Mouse (Mus musculus) testis, adult 2 months (tissue): ENCODE results near the gene Vegfa.

Experiments used
- CTCF ChIP-seq: fragments of 200-500 bp; IDR thresholded peaks from 2 replicates; pipeline ENCODE4 v1.5.1; 2012; ENCODE audit warnings: low read depth, mild to moderate bottlenecking, inconsistent platforms, low read length, moderate library complexity; ENCODE audit not compliant: control insufficient read depth, insufficient read depth, insufficient replicate concordance
- POLR2A ChIP-seq: fragments of 200-500 bp; IDR thresholded peaks from 2 replicates; pipeline ENCODE4 v1.6.1; 2012; ENCODE audit warnings: low read depth, mild to moderate bottlenecking, inconsistent platforms, low read length, moderate library complexity; ENCODE audit not compliant: control insufficient read depth

GRCm38 (mm10) chr17:46003717-46004481, 28.3 kb downstream of the Vegfa start:
- TF ChIP-seq POLR2A = no peak
- TF ChIP-seq CTCF = no peak
